Mouse (Mus musculus) heart, postnatal 25 days (tissue): Measurements from ENCODE around the gene Slc3a2. TPM values are rescaled to one million over a fixed set of nuclear protein-coding genes. Genes with fewer than 3 reads are reported as not detected.

Experiments
- DNase-seq: peaks from one replicate; pipeline ENCODE4 v3.0.0; 2022; ENCODE audit warnings: low spot score
- intact Hi-C: fragments of 180-260 bp; cut with DNase I; formaldehyde crosslinking; loops from one replicate; pipeline ENCODE4 v1.15.1; 2025
- total RNA-seq, 2 experiments: library from RNA; stranded (reverse); gene quantifications; 2 replicates each; pipeline ENCODE4 v1.2.3; 2021

The Slc3a2 gene
- total RNA-seq: 10 to 100 TPM; 36.1 to 38.0 TPM

GRCm38 (mm10) chr19:8722907-8723573 is at the start of gene Slc3a2:
Slc3a2 (minus strand) TSS chr19:8723369.
- intact Hi-C loops: loop anchor here (5.0 kb wide), 1 partner anchor 94 kb away; the partner anchor contains the start of gene Ttc9c
- peak; percentile 96 for DNase-seq

GRCm38 (mm10) chr19:8770567-8771270 is 47.5 kb upstream of the Slc3a2 start, which contains the start of gene Tmem223:
Tmem223 (plus strand) TSS chr19:8770996.
- intact Hi-C loops: no loop called here
- peak; percentile 67 for DNase-seq

GRCm38 (mm10) chr19:8765562-8765961 is 42.4 kb upstream of the Slc3a2 start:
- intact Hi-C loops: no loop called here

GRCm38 (mm10) chr19:8763276-8763675 is 40.1 kb upstream of the Slc3a2 start:
- DNase-seq: no peak
- intact Hi-C loops: no loop called here

More at GRCm38 (mm10) chr19:8765562-8765961, 42.4 kb upstream of the Slc3a2 start:
- no peak for DNase-seq

- no peak for DNase-seq
- intact Hi-C loops: no loop called here
Measured at GRCm38 (mm10) chr19:8760757-8761156, 37.6 kb upstream of the Slc3a2 start.

- intact Hi-C loops: no loop called here
- DNase-seq: no peak
Measured at GRCm38 (mm10) chr19:8758899-8759298, 35.7 kb upstream of the Slc3a2 start.

- intact Hi-C loops: loop anchor here (2.0 kb wide), 1 partner anchor 15 kb away; no protein-coding TSS in a partner anchor
- DNase-seq: no peak
Measured at GRCm38 (mm10) chr19:8757471-8757998, 34.4 kb upstream of the Slc3a2 start.

GRCm38 (mm10) chr19:8756635-8757387 is 33.6 kb upstream of the Slc3a2 start, which contains the start of gene Nxf1:
Nxf1 (plus strand) TSS chr19:8757073.
- peak; percentile 82 for DNase-seq
- intact Hi-C loops: loop anchor here (2.0 kb wide), 1 partner anchor 16 kb away; no protein-coding TSS in a partner anchor

- intact Hi-C loops: loop anchor here (2.0 kb wide), 1 partner anchor 17 kb away; no protein-coding TSS in a partner anchor
- DNase-seq: no peak
Measured at GRCm38 (mm10) chr19:8755652-8756051, 32.5 kb upstream of the Slc3a2 start.

- intact Hi-C loops: no loop called here
- DNase-seq: no peak
Measured at GRCm38 (mm10) chr19:8747368-8747767, 24.2 kb upstream of the Slc3a2 start.

GRCm38 (mm10) chr19:8745382-8745781 is 22.2 kb upstream of the Slc3a2 start:
- DNase-seq: no peak
- intact Hi-C loops: no loop called here

- intact Hi-C loops: no loop called here
- DNase-seq: no peak
Measured at GRCm38 (mm10) chr19:8742176-8742575, 19.0 kb upstream of the Slc3a2 start.

GRCm38 (mm10) chr19:8741243-8741869 is 18.2 kb upstream of the Slc3a2 start, which contains the start of gene Stx5a:
Stx5a (plus strand) TSS chr19:8741413.
- intact Hi-C loops: no loop called here
- DNase-seq: peak; percentile 93

- no peak for DNase-seq
- intact Hi-C loops: no loop called here
Measured at GRCm38 (mm10) chr19:8740603-8741002, 17.4 kb upstream of the Slc3a2 start, which contains the start of gene 1700092M07Rik. 1700092M07Rik (plus strand) TSS chr19:8740718.

- intact Hi-C loops: loop anchor here (2.0 kb wide), 1 partner anchor 15 kb away; no protein-coding TSS in a partner anchor
- no peak for DNase-seq
Measured at GRCm38 (mm10) chr19:8739646-8740045, 16.5 kb upstream of the Slc3a2 start.

- intact Hi-C loops: loop anchor here (2.0 kb wide), 1 partner anchor 14 kb away; no protein-coding TSS in a partner anchor
Measured at GRCm38 (mm10) chr19:8738911-8739310, 15.7 kb upstream of the Slc3a2 start.

GRCm38 (mm10) chr19:8736160-8736467 is 12.9 kb upstream of the Slc3a2 start:
- intact Hi-C loops: no loop called here

More at GRCm38 (mm10) chr19:8738911-8739310, 15.7 kb upstream of the Slc3a2 start:
- no peak for DNase-seq

GRCm38 (mm10) chr19:8735389-8736159 is 12.4 kb upstream of the Slc3a2 start, which contains the start of gene Wdr74:
Wdr74 (plus strand) TSS chr19:8735827.
- peak; percentile 79 for DNase-seq
- intact Hi-C loops: no loop called here

More at GRCm38 (mm10) chr19:8736160-8736467, 12.9 kb upstream of the Slc3a2 start:
- no peak for DNase-seq
